Mouse (Mus musculus) lung, adult 10 weeks (tissue): ENCODE data around the gene Stag2. TPM values are rescaled to one million over a fixed set of nuclear protein-coding genes. Genes with fewer than 3 reads are reported as not detected.

Experiments
- polyA plus RNA-seq: library from polyadenylated mRNA; stranded (reverse); fragments of 350-450 nt; fragmentation: Illumina TruSeq; extraction: RNeasy Lipid Tissue Mini Kit (QIAGEN cat#74804); gene quantifications from one replicate; pipeline ENCODE4 v1.2.3, GENCODE M21; 2014; ENCODE audit warnings: low read depth, low replicate concordance; ENCODE audit not compliant: insufficient read depth

Stag2 gene
- 29.7 TPM for polyA plus RNA-seq

GRCm38 (mm10) chrX:42148788-42149556 is at the start of gene Stag2:
TSS of gene Stag2 (plus strand) at chrX:42149317.

Other genes with a start within 250 kb of the Stag2 start
- 11.2 TPM for gene Thoc2, start 228.6 kb upstream of the Stag2 start, polyA plus RNA-seq
- 28.0 TPM for gene Xiap, start 89.6 kb upstream of the Stag2 start, polyA plus RNA-seq